Mouse (Mus musculus) liver, adult 2 months (tissue): ENCODE results near the gene 4930523C07Rik. TPM values are rescaled to one million over a fixed set of nuclear protein-coding genes. Genes with fewer than 3 reads are reported as not detected.

ENCODE experiments used
- DNase-seq: peaks from one replicate; pipeline ENCODE4 v3.0.0-alpha.2; 2011; ENCODE audit warnings: low read depth, low spot score; ENCODE audit errors: extremely low read depth
- H3K27ac ChIP-seq: fragments of 200-500 bp; replicated peaks from 2 replicates; pipeline ENCODE4 v1.5.1; 2012; ENCODE audit warnings: low read depth, mild to moderate bottlenecking, control low read depth, inconsistent platforms, low read length; ENCODE audit not compliant: insufficient read depth
- H3K27me3 ChIP-seq: fragments of 200-500 bp; 2 replicates; pipeline ENCODE4 v1.6.1; 2012; ENCODE audit warnings: mild to moderate bottlenecking, moderate library complexity, low read length, inconsistent platforms; ENCODE audit not compliant: control insufficient read depth, insufficient read depth
- H3K36me3 ChIP-seq: fragments of 200-500 bp; 2 replicates; pipeline ENCODE4 v1.6.1; 2012; ENCODE audit warnings: low read length, inconsistent platforms; ENCODE audit not compliant: control insufficient read depth, insufficient read depth
- H3K4me1 ChIP-seq: fragments of 200-500 bp; 2 replicates; pipeline ENCODE4 v1.6.1; 2011; ENCODE audit warnings: low read length; ENCODE audit not compliant: control insufficient read depth, insufficient read depth
- H3K4me3 ChIP-seq: fragments of 200-500 bp; 2 replicates; pipeline ENCODE4 v1.5.1; 2011; ENCODE audit warnings: low read depth, mild to moderate bottlenecking, control low read depth, low read length, moderate library complexity; ENCODE audit not compliant: insufficient read depth
- H3K79me2 ChIP-seq: fragments of 200-500 bp; 2 replicates; pipeline ENCODE4 v1.6.1; 2012; ENCODE audit warnings: inconsistent platforms, mild to moderate bottlenecking, low read length, moderate library complexity; ENCODE audit not compliant: control insufficient read depth, insufficient read depth
- H3K9ac ChIP-seq: fragments of 200-500 bp; 2 replicates; pipeline ENCODE4 v1.6.1; 2012; ENCODE audit warnings: low read depth, mild to moderate bottlenecking, control low read depth, inconsistent platforms, low read length
- CTCF ChIP-seq: fragments of 200-500 bp; IDR thresholded peaks from 2 replicates; pipeline ENCODE4 v1.5.1; 2011; ENCODE audit warnings: low read depth, low read length, control low read depth
- POLR2A ChIP-seq: fragments of 200-500 bp; IDR thresholded peaks from 2 replicates; pipeline ENCODE4 v1.6.1; 2011; ENCODE audit warnings: low read length, control low read depth; ENCODE audit not compliant: insufficient read depth; ENCODE audit errors: extremely low read depth
- WGBS: fragments of 180-500 bp; shearing (Covaris S2); methylation state at CpG from one replicate; pipeline ENCODE4 v1.1.7; 2018; 5-methylcytosine and 5-hydroxymethylcytosine counted together
- polyA plus RNA-seq: library from polyadenylated mRNA; depleted of rRNA; stranded (reverse); fragments of >200 nt; gene quantifications from 2 replicates; pipeline ENCODE4 v1.2.3, GENCODE M21; 2012
- total RNA-seq: library from RNA; depleted of rRNA; stranded (reverse); fragments of >200 nt; gene quantifications from 2 replicates; pipeline ENCODE4 v1.2.3, GENCODE M21; 2014

Gene 4930523C07Rik
- total and polyA plus RNA-seq, 2 experiments, result 5.5 to 13.0 TPM

GRCm38 (mm10) chr1:160006919-160007588 is 37.1 kb upstream of the 4930523C07Rik start:
- 85% methylated on average over 8 of the region's 8 CpGs for WGBS
- no peaks in the 10 kb centered on the region for H3K36me3 ChIP-seq
- DNase-seq, result no peak
- TF ChIP-seq POLR2A, result no peak
- no peak for TF ChIP-seq CTCF
- no peaks in the 10 kb centered on the region for H3K4me1 ChIP-seq
- no peak overlapping the region for H3K4me3 ChIP-seq
- no peaks in the 10 kb centered on the region for H3K79me2 ChIP-seq
- H3K27me3 ChIP-seq, result no peaks in the 10 kb centered on the region
- no peak overlapping the region for H3K9ac ChIP-seq
- H3K27ac ChIP-seq, result no peak overlapping the region

- Histone ChIP-seq H3K9ac (no peak overlapping the region), H3K79me2 (no peaks in the 10 kb centered on the region), H3K36me3 (no peaks in the 10 kb centered on the region), H3K27ac (no peak overlapping the region), H3K4me3 (no peak overlapping the region), H3K4me1 (no peaks in the 10 kb centered on the region), H3K27me3 (no peaks in the 10 kb centered on the region)
- DNase-seq, result no peak
- 82% methylated on average over 3 of the region's 3 CpGs for WGBS
- TF ChIP-seq POLR2A (no peak), CTCF (no peak)
Measured at GRCm38 (mm10) chr1:160013042-160013441, 31.1 kb upstream of the 4930523C07Rik start.

GRCm38 (mm10) chr1:160024339-160024980 is 19.7 kb upstream of the 4930523C07Rik start:
- 85% methylated on average over 10 of the region's 10 CpGs for WGBS
- no peaks in the 10 kb centered on the region for H3K4me1 ChIP-seq
- no peak overlapping the region for H3K4me3 ChIP-seq
- H3K27ac ChIP-seq, result no peak overlapping the region
- no peak for DNase-seq
- no peaks in the 10 kb centered on the region for H3K79me2 ChIP-seq
- no peak for TF ChIP-seq POLR2A
- no peak for TF ChIP-seq CTCF
- no peak overlapping the region for H3K9ac ChIP-seq
- H3K36me3 ChIP-seq, result no peaks in the 10 kb centered on the region
- no peaks in the 10 kb centered on the region for H3K27me3 ChIP-seq

GRCm38 (mm10) chr1:160025146-160025894 is 18.9 kb upstream of the 4930523C07Rik start:
- Histone ChIP-seq H3K27ac (no peak overlapping the region), H3K36me3 (no peaks in the 10 kb centered on the region), H3K4me1 (no peaks in the 10 kb centered on the region), H3K79me2 (no peaks in the 10 kb centered on the region), H3K4me3 (no peak overlapping the region), H3K9ac (no peak overlapping the region), H3K27me3 (no peaks in the 10 kb centered on the region)
- WGBS, result 73% methylated on average over 11 of the region's 11 CpGs
- no peak for DNase-seq
- no peak for TF ChIP-seq POLR2A
- no peak for TF ChIP-seq CTCF

GRCm38 (mm10) chr1:160025895-160026255 is 18.3 kb upstream of the 4930523C07Rik start:
- no peaks in the 10 kb centered on the region for H3K4me1 ChIP-seq
- no peak overlapping the region for H3K4me3 ChIP-seq
- no peaks in the 10 kb centered on the region for H3K79me2 ChIP-seq
- no peaks in the 10 kb centered on the region for H3K36me3 ChIP-seq
- TF ChIP-seq POLR2A (no peak), CTCF (no peak)
- 84% methylated on average over 5 of the region's 5 CpGs for WGBS
- no peak for DNase-seq
- H3K27me3 ChIP-seq, result no peaks in the 10 kb centered on the region
- no peak overlapping the region for H3K27ac ChIP-seq
- no peak overlapping the region for H3K9ac ChIP-seq
